Mouse (Mus musculus) brown adipose tissue, adult 24 weeks (tissue): ENCODE measurements around the gene Ocm. TPM values are rescaled to one million over a fixed set of nuclear protein-coding genes. Genes with fewer than 3 reads are reported as not detected.

Experiments
- H3K27ac ChIP-seq: fragments of 200-500 bp; replicated peaks from 2 replicates; pipeline ENCODE4 v1.5.1; 2012; ENCODE audit warnings: low read depth, mild to moderate bottlenecking, low read length
- H3K4me1 ChIP-seq: fragments of 200-500 bp; 2 replicates; pipeline ENCODE4 v1.6.1; 2012; ENCODE audit warnings: low read length, mixed read lengths; ENCODE audit not compliant: control insufficient read depth, insufficient read depth, insufficient read length
- H3K4me3 ChIP-seq: fragments of 200-500 bp; 2 replicates; pipeline ENCODE4 v1.5.1; 2012; ENCODE audit warnings: low read depth, mild to moderate bottlenecking, low read length, moderate library complexity; ENCODE audit not compliant: insufficient read depth
- polyA plus RNA-seq: library from polyadenylated mRNA; stranded (reverse); fragments of >200 nt; gene quantifications from 2 replicates; pipeline ENCODE4 v1.2.4, GENCODE M21; 2012; ENCODE audit not compliant: missing spikeins, insufficient read depth, insufficient read length

Ocm gene
- not detected in 2 replicates for polyA plus RNA-seq

DNA sequence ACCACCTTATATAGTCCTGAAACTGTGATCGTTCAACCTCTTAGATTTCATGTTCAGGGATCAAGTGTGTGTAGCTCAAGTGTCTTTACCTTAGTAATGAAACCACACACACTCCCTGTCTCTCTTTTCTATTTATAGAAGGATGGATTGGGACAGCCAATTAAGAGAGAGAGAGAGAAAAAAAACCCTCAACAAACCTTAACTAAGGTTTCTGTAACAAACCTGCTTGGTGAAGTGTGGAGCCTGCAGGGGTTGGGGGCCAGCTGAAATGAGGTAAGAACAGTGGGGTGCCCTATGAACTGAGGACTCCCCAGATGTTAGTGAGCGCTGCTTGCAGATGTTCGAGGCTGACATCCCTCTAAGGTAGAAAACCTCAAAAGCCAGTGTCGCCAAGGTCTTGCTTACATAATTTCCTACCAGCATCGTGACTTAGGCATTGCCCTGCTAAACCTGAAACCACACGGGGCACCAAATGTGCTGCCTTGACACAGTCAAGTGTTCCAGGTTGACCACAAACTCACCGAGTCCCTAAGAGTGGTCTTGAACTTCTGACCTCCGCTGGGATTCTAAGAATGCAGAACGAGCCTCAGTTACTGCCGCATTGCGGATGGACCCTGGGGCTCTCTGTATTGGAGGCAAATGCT is at the start of gene Ocm:
Gene Ocm (minus strand): TSS at position 51 of the 644 bp plus-strand sequence.
- Histone ChIP-seq H3K4me1 (no peaks in the 10 kb centered on the region), H3K27ac (no peak within 1 kb of the TSS), H3K4me3 (no peak within 1 kb of the TSS)

DNA sequence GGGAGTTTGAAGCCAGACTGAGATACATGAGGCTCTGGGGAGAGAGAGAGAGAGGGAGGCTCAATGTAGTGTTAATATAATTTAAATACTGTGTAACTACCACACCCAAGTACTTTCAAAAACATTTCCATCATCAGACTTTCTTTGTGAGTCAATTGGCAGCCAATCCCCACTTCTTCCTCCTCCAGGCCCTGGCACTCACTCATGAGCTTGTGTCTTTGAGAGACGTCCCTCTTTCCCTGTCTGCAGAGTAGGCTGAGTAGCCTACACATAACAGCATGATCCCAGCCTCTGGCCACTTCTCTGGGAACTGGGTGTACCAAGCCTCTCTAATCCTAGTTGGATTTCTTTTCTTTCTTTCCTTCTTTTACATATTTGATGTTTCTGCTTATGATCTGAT is 44.8 kb upstream of the Ocm start:
- Histone ChIP-seq H3K27ac (no peak overlapping the region), H3K4me3 (no peak overlapping the region), H3K4me1 (no peaks in the 10 kb centered on the region; the same call in 1 of the 2 replicates)

DNA sequence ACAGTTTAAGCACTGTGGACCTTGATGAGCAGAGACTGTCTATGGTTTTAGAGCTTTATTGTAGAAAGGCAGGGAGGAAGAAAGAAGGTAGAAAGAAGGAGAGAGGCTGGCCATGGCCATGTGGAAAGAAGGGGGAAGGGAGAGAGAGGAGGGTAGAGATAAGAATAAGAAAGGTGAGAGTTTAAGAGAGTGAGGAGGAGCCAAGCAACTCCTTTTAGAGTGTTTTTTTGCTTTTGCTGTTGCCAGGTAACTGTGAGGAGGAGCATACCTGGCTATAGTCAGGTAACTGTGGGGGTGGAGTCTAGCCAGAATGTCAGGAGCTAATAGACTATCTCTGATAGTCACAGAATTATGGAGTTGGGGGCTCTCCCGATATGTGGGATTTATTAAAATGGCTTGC is 43.6 kb upstream of the Ocm start:
- no peak overlapping the region for H3K27ac ChIP-seq
- peaks cover 3% of the 10 kb centered on the region for H3K4me1 ChIP-seq
- no peak overlapping the region for H3K4me3 ChIP-seq

DNA sequence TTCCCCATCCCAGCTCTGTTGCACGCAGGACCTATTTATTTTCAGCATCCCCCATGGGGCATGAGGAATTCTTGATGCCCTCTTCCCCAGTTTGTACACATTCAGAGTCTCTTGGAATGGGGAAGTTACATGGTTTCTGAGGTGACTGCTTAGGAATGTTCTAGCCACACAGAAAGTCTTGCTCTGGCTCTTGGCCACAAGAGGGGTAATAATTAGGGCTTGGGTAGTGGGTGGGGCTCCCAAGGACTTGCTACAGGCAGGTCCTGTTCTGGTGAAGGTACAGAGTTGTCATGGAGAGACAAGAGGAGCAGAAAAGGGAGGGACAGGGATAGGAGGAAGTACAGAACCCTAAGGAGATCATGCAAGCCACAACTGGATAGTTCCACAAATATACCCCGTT is 39.6 kb upstream of the Ocm start:
- Histone ChIP-seq H3K27ac (peak overlapping the region; percentile 60), H3K4me1 (peaks cover 3% of the 10 kb centered on the region), H3K4me3 (no peak overlapping the region)

DNA sequence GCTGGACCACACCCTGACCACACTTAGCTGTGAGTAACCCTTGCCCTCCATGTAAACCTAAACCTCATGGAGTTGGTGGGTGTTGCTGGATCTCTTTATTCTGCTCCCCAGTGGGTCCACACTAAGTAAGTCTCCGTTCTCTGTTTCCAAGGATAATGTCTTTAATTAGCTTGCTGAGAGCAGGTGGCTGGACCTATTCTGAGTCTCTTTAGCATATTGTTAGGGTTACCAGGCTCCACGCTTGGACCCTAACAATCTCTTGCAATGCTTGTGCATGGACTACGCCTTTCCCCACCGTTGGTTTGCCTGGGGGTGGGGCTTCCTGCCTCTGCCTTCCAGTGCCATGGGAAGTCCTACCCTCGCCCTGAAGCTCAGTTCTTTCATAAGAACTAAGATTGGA is 37.6 kb upstream of the Ocm start:
- peaks cover 3% of the 10 kb centered on the region for H3K4me1 ChIP-seq
- H3K27ac ChIP-seq = peak overlapping the region; percentile 27; the same call in 1 of the 2 replicates
- H3K4me3 ChIP-seq = no peak overlapping the region

DNA sequence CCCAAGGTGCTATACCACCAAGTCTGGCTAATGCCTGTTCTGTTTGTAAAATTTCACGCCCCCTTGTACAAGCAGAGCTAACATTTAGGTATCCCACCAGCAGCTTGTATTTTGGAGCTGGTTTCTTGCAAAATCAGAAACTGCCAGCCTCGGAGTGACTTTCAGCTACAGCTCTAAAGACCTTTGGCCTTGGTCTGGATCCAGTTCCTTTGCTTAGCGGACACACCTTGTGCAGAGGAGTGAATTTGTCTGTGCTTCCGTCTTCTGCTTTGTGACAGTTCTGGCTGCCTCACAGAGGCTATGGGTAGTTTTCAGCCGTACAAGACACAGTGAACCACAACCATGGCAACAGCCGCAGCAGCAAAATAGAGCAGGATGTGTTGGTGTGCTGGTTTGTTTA is 27.9 kb upstream of the Ocm start:
- peak overlapping the region; percentile 37 for H3K27ac ChIP-seq
- no peak overlapping the region for H3K4me3 ChIP-seq
- H3K4me1 ChIP-seq = peaks cover 6% of the 10 kb centered on the region; the same call in 1 of the 2 replicates

DNA sequence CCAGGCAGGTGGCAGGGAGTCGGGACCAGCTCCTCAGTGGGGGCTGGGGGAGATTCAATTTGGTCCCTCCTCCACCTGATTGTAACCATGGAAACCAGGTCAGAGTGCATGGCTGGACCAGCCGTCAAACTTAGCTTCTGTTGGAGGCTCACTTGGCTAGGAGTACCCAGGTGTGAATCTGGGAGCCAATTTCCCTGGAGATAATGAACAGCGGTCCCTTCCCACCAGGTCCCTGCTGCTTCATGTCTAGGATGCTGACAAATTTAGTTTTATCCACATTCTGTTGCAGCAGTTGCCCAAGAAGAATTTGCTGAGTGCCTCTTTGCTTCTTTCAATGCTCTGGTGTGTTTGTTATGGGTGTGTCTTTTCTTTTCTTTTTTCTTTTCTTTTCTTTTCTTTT is 27.0 kb upstream of the Ocm start:
- Histone ChIP-seq H3K4me3 (no peak overlapping the region), H3K27ac (no peak overlapping the region), H3K4me1 (peaks cover 6% of the 10 kb centered on the region; the same call in 1 of the 2 replicates)

DNA sequence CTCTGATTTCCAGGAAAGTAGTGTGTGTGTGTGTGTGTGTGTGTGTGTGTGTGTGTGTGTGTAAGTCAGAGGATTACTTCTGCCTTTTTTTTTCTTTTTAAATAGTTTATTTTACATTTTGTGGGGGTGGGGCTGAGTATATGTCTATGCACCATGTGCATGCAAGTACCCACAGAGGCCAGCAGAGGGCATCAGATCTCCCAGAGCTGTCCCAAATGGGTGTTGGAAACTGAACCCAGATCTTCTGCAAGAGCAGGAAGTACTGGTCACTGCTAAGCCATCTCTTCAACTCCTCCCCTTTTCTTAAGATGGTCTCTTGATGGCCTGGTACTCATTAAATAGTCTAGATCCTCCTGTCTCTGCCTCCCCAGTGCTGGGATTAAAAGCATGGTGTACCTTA is 24.8 kb upstream of the Ocm start:
- no peak overlapping the region for H3K4me3 ChIP-seq
- no peak overlapping the region for H3K27ac ChIP-seq
- H3K4me1 ChIP-seq = peaks cover 6% of the 10 kb centered on the region; the same call in 1 of the 2 replicates

DNA sequence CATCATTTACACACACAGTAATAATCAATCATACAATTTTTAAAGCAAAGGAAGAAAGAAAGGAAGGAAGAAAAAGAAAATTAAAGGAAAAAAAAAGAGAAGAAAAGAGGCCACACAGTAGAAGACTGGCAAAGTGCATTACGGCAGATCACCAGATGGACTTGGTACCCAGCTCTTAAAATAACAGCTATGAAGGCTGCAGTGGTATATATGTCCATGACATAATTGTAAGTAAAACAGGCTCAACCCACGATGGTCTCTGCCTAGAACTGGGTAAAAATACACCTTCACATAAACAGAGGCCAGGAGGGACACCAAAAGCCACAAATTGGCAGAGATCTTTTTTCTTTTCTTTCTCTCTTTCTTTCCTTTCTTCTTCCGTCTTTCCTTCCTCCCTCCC is 23.4 kb upstream of the Ocm start:
- no peak overlapping the region for H3K4me3 ChIP-seq
- peaks cover 6% of the 10 kb centered on the region; the same call in 1 of the 2 replicates for H3K4me1 ChIP-seq
- H3K27ac ChIP-seq = no peak overlapping the region

DNA sequence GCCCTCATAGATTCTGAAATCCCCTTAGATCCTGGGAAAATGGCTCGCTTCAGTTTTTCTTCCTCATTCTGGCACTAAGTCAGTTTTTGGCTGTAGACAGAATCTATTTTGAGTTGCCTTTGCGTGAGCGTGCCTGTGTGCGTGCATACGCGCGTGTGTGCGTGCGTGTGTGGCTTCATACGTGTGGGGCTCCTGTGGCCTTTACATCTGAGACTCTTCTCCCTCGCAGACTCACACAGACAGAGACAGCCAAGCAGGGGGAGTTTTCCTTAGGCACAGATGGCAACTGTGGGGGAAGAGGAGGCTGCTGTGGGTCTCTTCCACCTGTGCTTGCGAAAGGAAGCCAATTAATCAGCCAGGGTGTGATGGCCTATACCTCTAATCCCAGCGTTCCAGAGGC is 20.9 kb upstream of the Ocm start:
- no peak overlapping the region for H3K4me3 ChIP-seq
- no peak overlapping the region for H3K27ac ChIP-seq
- H3K4me1 ChIP-seq = no peaks in the 10 kb centered on the region

DNA sequence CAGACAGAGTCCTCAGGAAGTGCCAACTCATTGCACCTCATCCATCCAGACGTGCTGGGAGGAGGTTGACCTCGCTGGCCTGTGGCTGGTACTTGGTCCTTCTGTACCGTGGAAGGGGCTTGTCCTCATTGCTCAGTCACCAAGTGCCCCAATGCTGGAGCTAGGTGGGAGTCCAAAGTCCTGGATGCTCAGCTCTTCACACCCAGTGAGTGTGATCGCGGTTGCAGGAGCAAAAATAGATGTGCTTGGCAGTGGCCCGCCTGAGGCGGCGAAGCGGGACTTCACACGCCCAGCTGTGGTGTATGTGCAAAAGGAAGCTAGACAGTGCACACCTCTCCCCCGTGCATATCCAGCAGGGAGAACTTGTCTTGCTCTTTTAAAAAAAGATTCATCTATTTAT is 16.7 kb upstream of the Ocm start:
- Histone ChIP-seq H3K4me3 (no peak overlapping the region), H3K4me1 (no peaks in the 10 kb centered on the region), H3K27ac (no peak overlapping the region)

DNA sequence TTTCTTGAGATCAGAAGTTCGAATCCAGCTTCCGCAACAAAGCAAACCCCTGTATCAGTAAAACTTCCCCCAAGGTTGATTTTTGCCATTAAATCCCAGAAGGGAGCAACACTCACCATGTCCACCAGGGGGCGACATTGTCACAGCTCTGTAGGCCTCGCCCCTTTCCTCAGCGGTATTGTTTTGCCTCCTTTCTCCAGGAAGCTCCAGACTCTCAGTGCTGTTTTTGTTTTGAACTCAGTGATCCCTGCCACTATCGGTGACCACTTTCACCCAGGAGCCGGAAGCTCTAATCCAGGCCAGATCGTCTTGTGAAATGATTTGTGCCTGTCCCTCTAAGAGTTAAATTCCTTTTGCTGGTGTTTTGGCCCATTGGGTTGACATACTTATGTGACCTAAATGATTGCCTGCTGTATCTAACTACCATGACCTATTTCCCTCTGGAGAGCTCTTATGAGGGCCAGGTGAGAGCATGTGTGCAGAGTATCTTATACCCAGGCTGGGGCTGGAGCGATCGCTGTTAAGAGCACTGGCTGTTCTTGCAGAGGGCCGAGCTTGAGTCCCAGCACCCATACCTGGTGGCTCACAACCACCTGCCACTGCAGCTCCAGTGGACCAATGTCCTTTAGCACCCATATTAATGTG is 14.4 kb upstream of the Ocm start:
- no peak overlapping the region for H3K4me3 ChIP-seq
- H3K27ac ChIP-seq = no peak overlapping the region
- H3K4me1 ChIP-seq = no peaks in the 10 kb centered on the region

DNA sequence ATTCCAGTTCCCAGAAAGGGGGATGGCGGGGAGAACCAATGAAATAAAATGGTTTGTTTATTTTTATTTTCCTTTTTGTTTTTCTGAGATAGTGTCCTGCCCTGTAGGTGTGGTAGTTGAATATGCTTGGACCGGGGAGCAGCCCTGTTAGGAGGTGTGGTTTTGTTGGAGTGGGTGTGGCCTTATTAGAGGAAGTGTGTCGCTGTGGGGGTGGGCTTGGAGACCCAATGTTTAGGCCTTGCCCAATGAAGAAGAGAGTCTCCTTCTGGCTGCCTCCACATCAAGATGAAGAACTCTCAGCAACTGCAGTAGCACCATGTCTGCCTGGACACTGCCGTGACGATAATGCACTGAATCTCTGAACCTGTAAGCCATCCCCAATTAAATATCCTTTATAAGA is 13.4 kb upstream of the Ocm start:
- H3K4me3 ChIP-seq = no peak overlapping the region
- H3K27ac ChIP-seq = no peak overlapping the region
- H3K4me1 ChIP-seq = no peaks in the 10 kb centered on the region

DNA sequence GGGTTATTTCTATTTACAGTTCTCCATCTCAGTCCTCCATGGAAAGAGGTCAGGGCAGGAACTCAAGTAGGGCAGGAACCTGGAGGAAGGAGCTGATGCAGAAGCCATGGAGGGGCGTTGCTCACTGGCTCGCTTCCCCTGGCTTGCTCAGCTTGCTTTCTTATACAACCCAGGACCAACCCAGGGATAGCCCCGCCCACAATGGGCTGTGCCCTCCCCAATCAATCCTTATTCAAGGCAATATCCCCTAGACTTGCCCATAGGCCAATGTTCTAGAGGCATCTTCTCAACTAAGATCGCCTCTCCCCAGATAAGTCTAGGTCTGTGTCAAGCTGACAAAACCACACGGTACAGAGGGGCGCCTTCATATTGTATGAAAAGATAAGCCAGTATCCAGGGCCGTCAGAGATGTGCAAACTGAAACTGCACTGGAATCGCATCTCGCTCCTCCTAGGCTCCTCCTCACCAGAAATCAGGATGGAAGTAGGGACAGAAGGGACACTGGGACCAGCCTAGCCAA is 12.7 kb upstream of the Ocm start:
- H3K4me3 ChIP-seq = no peak overlapping the region
- no peaks in the 10 kb centered on the region for H3K4me1 ChIP-seq
- H3K27ac ChIP-seq = no peak overlapping the region

DNA sequence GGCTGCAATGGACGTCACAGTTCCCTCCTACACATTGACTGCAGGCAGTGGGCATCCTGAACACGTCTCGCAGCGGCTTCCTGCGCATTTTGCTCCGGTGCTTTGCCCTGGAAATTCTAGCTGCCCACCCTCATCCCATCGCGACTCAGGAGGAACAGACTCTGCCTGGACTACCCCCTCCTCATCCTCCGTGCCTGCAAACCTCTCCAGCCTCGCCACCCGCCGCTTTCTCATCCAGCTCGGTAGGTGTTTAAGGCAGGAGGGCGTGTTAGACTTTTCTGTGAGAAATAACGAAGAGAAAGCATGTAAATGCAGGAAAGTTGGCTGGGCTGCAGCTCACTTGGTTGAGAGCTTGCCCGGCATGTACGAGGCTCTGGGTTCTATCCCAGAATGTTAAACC is 10.5 kb upstream of the Ocm start:
- Histone ChIP-seq H3K4me3 (no peak overlapping the region), H3K4me1 (no peaks in the 10 kb centered on the region), H3K27ac (no peak overlapping the region)

DNA sequence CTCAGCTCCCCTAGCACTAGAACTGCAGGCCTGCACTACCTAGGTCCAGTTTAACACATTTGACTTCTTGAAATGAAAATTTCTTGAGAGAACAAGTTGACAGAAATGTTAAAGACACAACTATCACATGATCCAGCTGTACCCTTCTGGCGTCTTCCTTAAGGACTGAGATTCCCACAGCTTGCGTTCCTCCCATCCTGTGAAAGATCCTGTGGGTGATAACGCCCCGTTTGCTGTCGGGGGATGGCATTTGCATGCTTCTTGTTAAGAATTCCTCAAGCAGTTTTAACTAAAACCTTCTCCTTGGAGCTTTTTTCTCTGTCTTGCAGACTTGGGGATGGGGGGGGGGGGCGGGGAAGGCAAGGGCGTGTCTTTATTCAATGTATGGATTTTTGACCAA is 8.1 kb upstream of the Ocm start:
- H3K27ac ChIP-seq = no peak overlapping the region
- H3K4me1 ChIP-seq = no peaks in the 10 kb centered on the region
- no peak overlapping the region for H3K4me3 ChIP-seq
